Mouse (Mus musculus) embryonic facial prominence, embryonic 10.5 days (tissue): ENCODE results near the gene Mybl2. TPM values are rescaled to one million over a fixed set of nuclear protein-coding genes. Genes with fewer than 3 reads are reported as not detected.
"Not testable (repeated sequence)": the region's sequence is repeated elsewhere in the genome, so short reads cannot be mapped to it uniquely, and the experiment has no call there.

Source experiments
- DNase-seq: peaks from one replicate; pipeline ENCODE4 v3.0.0-alpha.2; 2017; ENCODE audit warnings: low spot score
- H3K27ac ChIP-seq: fragments of 300-500 bp; sonication (generic); replicated peaks from 2 replicates; pipeline ENCODE4 v1.5.1; 2016; ENCODE audit warnings: mild to moderate bottlenecking
- H3K27me3 ChIP-seq: fragments of 300-500 bp; sonication (generic); replicated peaks from 2 replicates; pipeline ENCODE4 v1.6.1; 2016; ENCODE audit warnings: low read depth, mild to moderate bottlenecking; ENCODE audit not compliant: poor library complexity, severe bottlenecking
- H3K36me3 ChIP-seq: fragments of 300-500 bp; sonication (generic); replicated peaks from 2 replicates; pipeline ENCODE4 v1.6.1; 2016; ENCODE audit warnings: mild to moderate bottlenecking, moderate library complexity
- H3K4me1 ChIP-seq: fragments of 300-500 bp; sonication (generic); 2 replicates; pipeline ENCODE4 v1.6.1; 2016
- H3K4me3 ChIP-seq: fragments of 300-500 bp; sonication (generic); 2 replicates; pipeline ENCODE4 v1.5.1; 2016; ENCODE audit warnings: mild to moderate bottlenecking, moderate library complexity
- H3K9me3 ChIP-seq: fragments of 300-500 bp; sonication (generic); 2 replicates; pipeline ENCODE4 v1.6.1; 2016; ENCODE audit warnings: mild to moderate bottlenecking
- WGBS: fragments of 180-500 bp; shearing (Covaris S2); methylation state at CpG from one replicate; pipeline ENCODE4 v1.1.7; 2016; 5-methylcytosine and 5-hydroxymethylcytosine counted together
- polyA plus RNA-seq: library from polyadenylated mRNA; unstranded; fragments of >200 nt; fragmentation: Nextera tagmentation; extraction: Ambion mirVana; gene quantifications from 2 replicates; pipeline ENCODE4 v1.2.1, GENCODE M21; 2016

Mybl2 gene
- polyA plus RNA-seq, 1 experiment from 2014 or later: 49.8 TPM

GRCm38 (mm10) chr2:163054891-163055494, 506 bp downstream of the Mybl2 start:
- Histone ChIP-seq H3K4me1 (peaks cover 46% of the 10 kb centered on the region), H3K36me3 (peaks cover 14% of the 10 kb centered on the region), H3K9me3 (no peaks in the 10 kb centered on the region), H3K4me3 (peak overlapping the region; percentile 88), H3K27me3 (no peaks in the 10 kb centered on the region), H3K27ac (peak overlapping the region; percentile 91)
- peak; percentile 61 for DNase-seq
- under 1% methylated on average over 37 of the region's 38 CpGs for WGBS

- no peaks in the 10 kb centered on the region for H3K27me3 ChIP-seq
- H3K36me3 ChIP-seq: peaks cover 13% of the 10 kb centered on the region
- H3K4me1 ChIP-seq: peaks cover 46% of the 10 kb centered on the region
- 36% methylated on average over 5 of the region's 5 CpGs for whole genome bisulfite sequencing
- H3K9me3 ChIP-seq: no peaks in the 10 kb centered on the region
- H3K27ac ChIP-seq: peak overlapping the region; percentile 91
- peak overlapping the region; percentile 88 for H3K4me3 ChIP-seq
- peak; percentile 15 for DNase-seq
These were observed 1.2 kb downstream of the Mybl2 start for GRCm38 (mm10) chr2:163055715-163056114.

GRCm38 (mm10) chr2:163056584-163056983, 2.1 kb downstream of the Mybl2 start:
- DNase-seq: no peak
- no peaks in the 10 kb centered on the region for H3K9me3 ChIP-seq
- H3K36me3 ChIP-seq: peaks cover 22% of the 10 kb centered on the region
- no peak overlapping the region for H3K27ac ChIP-seq
- H3K4me3 ChIP-seq: peak overlapping the region; percentile 88
- 91% methylated on average over 9 of the region's 9 CpGs for WGBS
- no peaks in the 10 kb centered on the region for H3K27me3 ChIP-seq
- H3K4me1 ChIP-seq: peaks cover 46% of the 10 kb centered on the region

GRCm38 (mm10) chr2:163058981-163059380, 4.5 kb downstream of the Mybl2 start:
- not testable (repeated sequence) for H3K27ac ChIP-seq, DNase-seq, H3K4me3 ChIP-seq, H3K27me3 ChIP-seq, H3K9me3 ChIP-seq
- Histone ChIP-seq H3K36me3 (peaks cover 46% of the 10 kb centered on the region), H3K4me1 (peaks cover 30% of the 10 kb centered on the region)
- 93% methylated on average over 7 of the region's 7 CpGs for WGBS

- Histone ChIP-seq H3K36me3 (peaks cover 63% of the 10 kb centered on the region), H3K4me1 (peaks cover 14% of the 10 kb centered on the region), H3K4me3 (no peak overlapping the region), H3K27me3 (no peaks in the 10 kb centered on the region), H3K27ac (no peak overlapping the region), H3K9me3 (no peaks in the 10 kb centered on the region)
- whole genome bisulfite sequencing: 79% methylated on average over 6 of the region's 6 CpGs
- DNase-seq: no peak
These were observed 6.1 kb downstream of the Mybl2 start for GRCm38 (mm10) chr2:163060630-163061029.

- Histone ChIP-seq H3K27me3 (no peaks in the 10 kb centered on the region), H3K36me3 (peaks cover 71% of the 10 kb centered on the region), H3K27ac (no peak overlapping the region), H3K9me3 (no peaks in the 10 kb centered on the region), H3K4me3 (no peak overlapping the region), H3K4me1 (peaks cover 6% of the 10 kb centered on the region; the same call in 1 of the 2 replicates)
- no peak for DNase-seq
- WGBS: 81% methylated on average over 8 of the region's 8 CpGs
These were observed 7.0 kb downstream of the Mybl2 start for GRCm38 (mm10) chr2:163061203-163062118.

- Histone ChIP-seq H3K27me3 (no peaks in the 10 kb centered on the region), H3K27ac (no peak overlapping the region), H3K9me3 (no peaks in the 10 kb centered on the region), H3K4me3 (no peak overlapping the region), H3K4me1 (no peaks in the 10 kb centered on the region), H3K36me3 (peaks cover 77% of the 10 kb centered on the region)
- 80% methylated on average over 6 of the region's 6 CpGs for WGBS
- no peak for DNase-seq
These were observed 7.6 kb downstream of the Mybl2 start for GRCm38 (mm10) chr2:163062119-163062508.

- no peaks in the 10 kb centered on the region for H3K27me3 ChIP-seq
- WGBS: 87% methylated on average over 6 of the region's 6 CpGs
- peaks cover 99% of the 10 kb centered on the region for H3K36me3 ChIP-seq
These were observed 11.8 kb downstream of the Mybl2 start for GRCm38 (mm10) chr2:163066326-163066725.

GRCm38 (mm10) chr2:163067233-163067632, 12.7 kb downstream of the Mybl2 start:
- no peaks in the 10 kb centered on the region for H3K4me1 ChIP-seq
- no peak overlapping the region for H3K4me3 ChIP-seq
- H3K27me3 ChIP-seq: no peaks in the 10 kb centered on the region
- H3K27ac ChIP-seq: no peak overlapping the region
- DNase-seq: no peak
- peaks cover 99% of the 10 kb centered on the region for H3K36me3 ChIP-seq
- 78% methylated on average over 1 of the region's 1 CpGs for WGBS
- H3K9me3 ChIP-seq: no peaks in the 10 kb centered on the region

More at GRCm38 (mm10) chr2:163066326-163066725, 11.8 kb downstream of the Mybl2 start:
- Histone ChIP-seq H3K9me3 (no peaks in the 10 kb centered on the region), H3K4me3 (no peak overlapping the region), H3K4me1 (no peaks in the 10 kb centered on the region), H3K27ac (no peak overlapping the region)
- no peak for DNase-seq

GRCm38 (mm10) chr2:163070213-163070612, 15.7 kb downstream of the Mybl2 start:
- Histone ChIP-seq H3K4me1 (no peaks in the 10 kb centered on the region), H3K27me3 (no peaks in the 10 kb centered on the region), H3K36me3 (peaks cover 97% of the 10 kb centered on the region), H3K9me3 (no peaks in the 10 kb centered on the region), H3K4me3 (no peak overlapping the region), H3K27ac (no peak overlapping the region)
- DNase-seq: no peak
- 88% methylated on average over 3 of the region's 3 CpGs for WGBS

GRCm38 (mm10) chr2:163071590-163071989, 17.1 kb downstream of the Mybl2 start:
- no peaks in the 10 kb centered on the region for H3K27me3 ChIP-seq
- H3K4me3 ChIP-seq: no peak overlapping the region
- no peaks in the 10 kb centered on the region for H3K4me1 ChIP-seq
- H3K9me3 ChIP-seq: no peaks in the 10 kb centered on the region
- WGBS: 88% methylated on average over 3 of the region's 3 CpGs
- DNase-seq: no peak
- no peak overlapping the region for H3K27ac ChIP-seq
- peaks cover 96% of the 10 kb centered on the region for H3K36me3 ChIP-seq

- 93% methylated on average over 9 of the region's 9 CpGs for WGBS
- Histone ChIP-seq H3K27ac (no peak overlapping the region), H3K9me3 (no peaks in the 10 kb centered on the region), H3K4me3 (no peak overlapping the region), H3K4me1 (no peaks in the 10 kb centered on the region), H3K36me3 (peaks cover 96% of the 10 kb centered on the region), H3K27me3 (no peaks in the 10 kb centered on the region)
- no peak for DNase-seq
These were observed 18.7 kb downstream of the Mybl2 start for GRCm38 (mm10) chr2:163073023-163073757.
